Mouse (Mus musculus) C2C12 (cell line): ENCODE results near the gene Krtap13.

ENCODE experiments used
- CTCF ChIP-seq: IDR thresholded peaks from one replicate; pipeline ENCODE4 v1.5.1; 2011; ENCODE audit not compliant: control insufficient read depth, insufficient read depth, insufficient read length
- MAX ChIP-seq: IDR thresholded peaks from one replicate; pipeline ENCODE4 v1.6.1; 2011; ENCODE audit warnings: mild to moderate bottlenecking, control low read depth

DNA sequence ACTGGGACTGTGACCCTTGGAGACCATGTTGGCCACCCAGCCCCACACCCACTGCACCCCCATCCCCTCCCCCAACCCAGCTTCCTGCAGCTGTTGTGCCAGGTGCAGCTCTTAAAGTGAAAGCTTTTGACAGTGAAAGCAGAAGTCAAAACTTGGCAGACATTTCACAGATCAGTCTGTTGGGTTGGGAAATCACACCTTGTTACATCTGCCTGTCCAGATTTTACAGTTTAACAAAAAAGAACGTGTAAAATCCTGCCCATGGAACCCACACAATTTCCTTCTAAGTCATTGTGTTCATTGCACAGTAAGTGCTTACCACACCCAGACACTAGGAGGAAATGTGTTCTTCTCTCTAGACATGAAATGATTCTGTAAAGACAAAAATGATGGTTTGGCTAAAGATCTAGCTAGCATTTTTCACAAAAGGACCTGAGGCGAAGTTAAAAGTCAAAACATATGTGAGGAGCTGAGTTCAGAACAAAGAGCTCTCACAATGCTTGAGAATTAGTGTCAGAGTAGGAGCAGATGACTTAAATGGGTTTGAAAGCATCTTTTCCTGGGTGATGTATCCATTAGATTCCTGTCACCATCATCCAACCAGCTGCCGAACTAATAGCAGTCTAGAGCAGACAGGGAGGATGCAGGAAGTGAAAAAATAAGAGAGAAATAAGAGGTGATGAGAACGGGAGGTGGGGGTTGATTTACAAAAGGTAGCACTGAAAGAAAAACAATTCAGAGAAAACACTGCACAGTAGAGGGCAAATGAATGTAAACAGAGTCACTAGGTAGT lies 50.2 kb downstream of the Krtap13 start:
- TF ChIP-seq MAX (no peak), CTCF (no peak)
